Mouse (Mus musculus) liver, embryonic 14.5 days (tissue): ENCODE data around the gene Slc11a2.

Source experiments
- CTCF ChIP-seq: IDR thresholded peaks from 2 replicates; pipeline ENCODE4 v1.5.1; 2016; ENCODE audit warnings: antibody characterized with exemption, low read depth, control low read depth
- EP300 ChIP-seq: IDR thresholded peaks from 2 replicates; pipeline ENCODE4 v1.6.1; 2016; ENCODE audit warnings: antibody characterized with exemption, low read depth

- TF ChIP-seq CTCF (no peak), EP300 (no peak)
Measured at GRCm38 (mm10) chr15:100346761-100347160, 78.1 kb downstream of the Slc11a2 start.
